Mouse (Mus musculus): Measurements from ENCODE around the gene Rab9. TPM values are rescaled to one million over a fixed set of nuclear protein-coding genes. Genes with fewer than 3 reads are reported as not detected.

The Rab9 gene
- polyA plus RNA-seq, 1 experiment from 2014 or later = 52.7 TPM

GRCm38 (mm10) chrX:166416196-166416595, 63.5 kb downstream of the Rab9 start:
- no peaks in the 10 kb centered on the region for H3K36me3 ChIP-seq (ENCODE audit: control insufficient read depth, insufficient read depth, low read length)
- no peak overlapping the region for H3K4me2 ChIP-seq (ENCODE audit: low read depth)
- no peak overlapping the region for H3K27ac ChIP-seq (ENCODE audit: low read depth, low read length)
- ATAC-seq (ENCODE audit: insufficient read depth, low FRiP score, low TSS enrichment) (no peak), DNase-seq (ENCODE audit: low spot score) (peak; percentile 14)
- H3K4me1 ChIP-seq (ENCODE audit: control insufficient read depth, insufficient read depth, low read length) = no peaks in the 10 kb centered on the region
- H3K4me3 ChIP-seq (ENCODE audit: low read depth, low read length) = no peak overlapping the region
- no peaks in the 10 kb centered on the region for H3K27me3 ChIP-seq (ENCODE audit: control insufficient read depth, insufficient read depth, low read length)
- no peaks in the 10 kb centered on the region for H3K9me3 ChIP-seq (ENCODE audit: control insufficient read depth, low read length)
- 87% methylated on average over 4 of the region's 6 CpGs for WGBS
- no peak overlapping the region for H3K9ac ChIP-seq (ENCODE audit: low read length)

GRCm38 (mm10) chrX:166407865-166408264, 71.8 kb downstream of the Rab9 start:
- no peak overlapping the region for H3K4me3 ChIP-seq (ENCODE audit: low read depth, low read length)
- H3K27ac ChIP-seq (ENCODE audit: low read depth, low read length) = no peak overlapping the region
- DNase-seq (ENCODE audit: low spot score) (no peak), ATAC-seq (ENCODE audit: insufficient read depth, low FRiP score, low TSS enrichment) (no peak)
- no peak overlapping the region for H3K4me2 ChIP-seq (ENCODE audit: low read depth)
- H3K9ac ChIP-seq (ENCODE audit: low read length) = no peak overlapping the region
- no peaks in the 10 kb centered on the region for H3K36me3 ChIP-seq (ENCODE audit: control insufficient read depth, insufficient read depth, low read length)
- no peaks in the 10 kb centered on the region for H3K9me3 ChIP-seq (ENCODE audit: control insufficient read depth, low read length)
- no peaks in the 10 kb centered on the region for H3K4me1 ChIP-seq (ENCODE audit: control insufficient read depth, insufficient read depth, low read length)
- H3K27me3 ChIP-seq (ENCODE audit: control insufficient read depth, insufficient read depth, low read length) = 0 out of 2 replicates have a peak, but pooled peaks cover 2% of the 10 kb centered on the region

Other genes starting within 250 kb of the Rab9 start
- gene Gpm6b, start 241.0 kb downstream of the Rab9 start, polyA plus RNA-seq (2014; fragmentation: Nextera tagmentation; extraction: Ambion mirVana) = 107 and 112 TPM in 2 replicates
- gene Trappc2, start 39.3 kb downstream of the Rab9 start, polyA plus RNA-seq (2014; fragmentation: Nextera tagmentation; extraction: Ambion mirVana) = 37.4 and 46.7 TPM in 2 replicates
- gene Ofd1, start 39.2 kb downstream of the Rab9 start, polyA plus RNA-seq (2014; fragmentation: Nextera tagmentation; extraction: Ambion mirVana) = 9.2 and 9.8 TPM in 2 replicates
- 11.1 and 11.7 TPM in 2 replicates for gene Tceanc, start 38.7 kb upstream of the Rab9 start, polyA plus RNA-seq (2014; fragmentation: Nextera tagmentation; extraction: Ambion mirVana)
- 8.6 and 9.8 TPM in 2 replicates for gene Egfl6, start 105.9 kb upstream of the Rab9 start, polyA plus RNA-seq (2014; fragmentation: Nextera tagmentation; extraction: Ambion mirVana)